Mouse (Mus musculus): ENCODE data around the gene Ehbp1l1.

DNA sequence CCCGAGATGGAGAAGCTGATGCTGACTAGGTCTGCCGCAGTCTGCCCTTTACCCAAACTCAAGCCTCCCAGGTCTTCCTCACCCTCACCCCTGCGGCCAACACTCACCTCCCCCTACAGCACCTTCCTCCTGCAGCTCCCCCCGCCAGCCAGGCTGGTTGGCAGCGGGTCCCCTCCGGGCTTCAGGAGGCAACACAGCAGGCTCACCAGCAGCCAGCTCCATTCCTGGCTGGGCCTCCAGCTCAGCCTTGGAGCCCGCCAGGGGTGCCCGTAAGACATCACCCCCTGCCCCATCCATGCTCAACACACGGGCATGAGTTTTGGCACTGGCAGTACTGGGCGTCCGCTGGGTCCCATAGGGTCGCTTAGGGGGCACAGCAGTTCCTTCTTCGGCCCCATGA is 41.1 kb downstream of the Ehbp1l1 start:
- TF ChIP-seq TCF12 (IDR thresholded peaks at IDR 0.05; ENCODE audit: low read depth, low read length): no peak
- no peak for TF ChIP-seq CHD1 (IDR thresholded peaks at IDR 0.05; ENCODE audit: low read depth, low read length)
- no peak for TF ChIP-seq CHD2 (IDR thresholded peaks at IDR 0.05; ENCODE audit: low read length)
- TF ChIP-seq E2F4 (IDR thresholded peaks at IDR 0.05; ENCODE audit: insufficient replicate concordance, low read depth, low read length): no peak
- TF ChIP-seq ZKSCAN1 (IDR thresholded peaks at IDR 0.05; ENCODE audit: borderline replicate concordance, low read depth, low read length): no peak
- TF ChIP-seq CTCF (conservative IDR thresholded peaks at IDR 0.05 in 1 of 2, IDR thresholded peaks at IDR 0.05 in 1 of 2; ENCODE audit: low read depth in 2 of 2, low read length in 2 of 2): no peak
- no peak for TF ChIP-seq ETS1 (conservative IDR thresholded peaks at IDR 0.05; ENCODE audit: low read depth, low read length)
- no peak for TF ChIP-seq POLR2A (IDR thresholded peaks at IDR 0.05; ENCODE audit: low read depth, low read length)
- no peak for TF ChIP-seq JUND (conservative IDR thresholded peaks at IDR 0.05; ENCODE audit: low read depth, low read length)
